Mouse (Mus musculus) MEL-GATA-1-ER (cell line): ENCODE measurements at regions not wholly inside any gene's neighbourhood (a gene's known extent, or its start where the extent isn't known, plus 50 kb on each side); places are given as distances from the start of the nearest gene placed in this dataset.
"Not testable (repeated sequence)": the region's sequence is repeated elsewhere in the genome, so short reads cannot be mapped to it uniquely, and the experiment has no call there.

ENCODE experiments used
- DNase-seq: peaks from one replicate; pipeline ENCODE4 v3.0.0-alpha.2; 2012; ENCODE audit warnings: low read depth; ENCODE audit errors: extremely low read depth

DNA sequence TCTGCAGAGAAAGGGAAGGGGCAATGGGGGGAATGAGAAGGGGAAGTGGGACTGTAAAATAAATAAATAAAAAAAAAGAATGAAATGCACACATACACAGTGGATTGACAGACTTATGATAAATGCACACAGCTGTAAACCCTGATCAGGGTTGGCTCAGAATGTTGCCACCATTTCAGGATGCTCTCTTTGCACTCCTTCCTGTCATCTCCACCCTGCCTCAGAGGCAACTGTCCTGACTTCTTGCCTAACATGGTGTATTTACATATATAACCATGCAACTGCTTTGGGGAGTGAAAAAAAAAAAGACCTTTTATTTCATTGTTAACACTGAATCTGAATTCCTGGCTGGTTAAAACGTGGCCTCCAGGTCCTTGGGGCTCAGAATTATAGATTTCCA, 149.4 kb downstream of the Kcnrg start:
- no peak for DNase-seq

- DNase-seq = no peak
Measured at GRCm38 (mm10) chr14:61757086-61757822, 150.0 kb downstream of the Kcnrg start.

DNA sequence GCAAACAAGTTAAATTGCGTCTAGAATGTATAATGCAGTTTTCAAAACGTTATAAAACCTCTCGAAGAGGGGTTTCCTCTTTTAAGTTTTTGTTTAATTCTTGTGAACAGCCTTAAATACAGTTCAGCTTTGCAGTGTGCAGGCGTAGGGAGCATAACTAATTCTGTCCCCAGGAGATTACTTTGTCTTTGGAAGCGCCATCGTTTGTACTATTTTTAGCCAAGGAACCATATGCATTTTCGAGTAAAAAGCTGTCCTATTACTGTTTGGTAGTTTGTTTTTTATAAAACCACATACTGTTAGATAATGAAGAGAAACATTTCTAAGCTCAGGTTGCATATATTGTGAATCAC, 150.5 kb downstream of the Kcnrg start:
- DNase-seq = no peak

- no peak for DNase-seq
Measured at GRCm38 (mm10) chr14:61758586-61758985, 151.3 kb downstream of the Kcnrg start.

- not testable (repeated sequence) for DNase-seq
Measured at GRCm38 (mm10) chr14:61760176-61760575, 152.9 kb downstream of the Kcnrg start.

DNA sequence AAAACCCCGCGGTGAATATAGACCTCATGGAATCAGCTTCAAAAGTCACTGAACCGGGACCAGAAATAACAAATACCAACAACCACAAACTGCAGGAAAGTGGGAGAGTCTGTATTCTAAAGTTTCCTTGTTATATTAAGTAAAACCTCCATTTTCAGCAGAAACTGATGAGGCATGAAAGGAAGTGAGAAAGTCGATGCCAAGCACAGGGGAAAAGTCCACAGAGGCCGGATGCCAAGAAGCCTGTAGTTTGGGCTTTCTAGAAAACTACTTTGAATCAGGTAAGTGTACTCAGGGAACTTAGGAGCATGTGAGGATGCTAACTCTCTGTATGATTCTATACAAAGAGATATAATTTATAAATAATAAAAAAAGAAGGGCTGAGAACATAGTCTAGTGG, 154.8 kb downstream of the Kcnrg start:
- DNase-seq = no peak

GRCm38 (mm10) chr14:61769881-61770280, 162.6 kb downstream of the Kcnrg start:
- DNase-seq = no peak

DNA sequence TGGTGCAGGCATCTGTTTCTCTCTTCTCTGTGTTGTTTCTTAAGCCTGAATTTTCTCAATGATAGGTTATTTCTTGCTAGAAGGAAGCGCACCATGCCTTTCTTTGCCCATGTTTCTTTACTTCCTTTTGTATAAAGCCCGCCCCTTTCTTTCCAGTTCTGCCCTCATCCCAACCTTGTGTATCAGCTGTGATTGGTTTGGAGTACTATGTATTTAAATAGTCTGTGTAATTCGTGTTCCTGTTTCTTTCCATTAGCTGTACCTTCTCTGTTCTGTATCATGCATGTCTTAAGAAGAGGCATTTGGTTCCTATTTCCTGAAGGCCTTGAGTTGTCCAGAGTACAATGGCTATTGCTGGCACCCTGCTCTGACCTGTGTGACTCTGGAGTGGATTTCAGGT, 166.9 kb downstream of the Kcnrg start:
- DNase-seq = no peak

- DNase-seq = no peak
Measured at GRCm38 (mm10) chr14:61778618-61779017, 171.4 kb downstream of the Kcnrg start.

GRCm38 (mm10) chr14:61783206-61783605, 175.9 kb downstream of the Kcnrg start:
- no peak for DNase-seq

GRCm38 (mm10) chr14:61784609-61785008, 177.4 kb downstream of the Kcnrg start:
- no peak for DNase-seq

DNA sequence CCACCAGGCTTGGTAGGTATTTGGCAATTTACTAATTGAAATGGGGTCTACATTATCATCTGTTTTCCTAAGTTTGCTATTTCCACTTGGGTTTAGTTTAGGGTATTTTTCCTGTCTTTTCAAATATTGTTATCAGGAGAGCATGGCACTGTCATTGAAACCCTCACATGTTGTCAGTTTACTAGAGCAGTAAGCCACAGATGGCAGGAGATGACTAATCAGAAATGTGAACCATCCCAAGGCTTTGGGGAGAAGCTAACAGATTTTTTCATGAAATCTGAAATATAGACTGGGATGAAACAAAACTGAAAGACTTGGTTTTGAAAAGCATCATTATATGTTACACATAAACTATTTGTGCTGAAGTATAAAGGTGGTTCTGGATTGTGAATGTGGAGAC, 178.8 kb downstream of the Kcnrg start:
- DNase-seq = no peak

DNA sequence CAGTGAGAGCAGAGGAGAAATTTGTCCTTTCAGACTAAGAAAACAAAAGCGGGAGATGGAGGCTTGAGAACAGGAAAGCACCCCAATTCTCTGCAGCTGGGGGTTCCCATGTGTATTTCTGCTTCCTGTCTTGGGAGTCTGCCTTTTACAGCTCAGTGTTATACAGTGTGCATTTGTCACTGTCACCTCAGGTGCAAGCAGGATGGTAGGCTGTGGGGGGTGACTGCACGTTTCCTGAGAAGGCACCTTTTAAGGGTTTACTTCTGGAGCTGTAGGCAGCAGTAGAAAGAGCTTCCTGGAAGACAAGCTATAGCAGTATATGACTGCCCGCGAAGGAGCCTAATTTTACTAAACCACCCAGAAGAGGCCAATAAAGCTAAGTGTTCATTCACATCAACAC, 180.5 kb downstream of the Kcnrg start:
- no peak for DNase-seq

DNA sequence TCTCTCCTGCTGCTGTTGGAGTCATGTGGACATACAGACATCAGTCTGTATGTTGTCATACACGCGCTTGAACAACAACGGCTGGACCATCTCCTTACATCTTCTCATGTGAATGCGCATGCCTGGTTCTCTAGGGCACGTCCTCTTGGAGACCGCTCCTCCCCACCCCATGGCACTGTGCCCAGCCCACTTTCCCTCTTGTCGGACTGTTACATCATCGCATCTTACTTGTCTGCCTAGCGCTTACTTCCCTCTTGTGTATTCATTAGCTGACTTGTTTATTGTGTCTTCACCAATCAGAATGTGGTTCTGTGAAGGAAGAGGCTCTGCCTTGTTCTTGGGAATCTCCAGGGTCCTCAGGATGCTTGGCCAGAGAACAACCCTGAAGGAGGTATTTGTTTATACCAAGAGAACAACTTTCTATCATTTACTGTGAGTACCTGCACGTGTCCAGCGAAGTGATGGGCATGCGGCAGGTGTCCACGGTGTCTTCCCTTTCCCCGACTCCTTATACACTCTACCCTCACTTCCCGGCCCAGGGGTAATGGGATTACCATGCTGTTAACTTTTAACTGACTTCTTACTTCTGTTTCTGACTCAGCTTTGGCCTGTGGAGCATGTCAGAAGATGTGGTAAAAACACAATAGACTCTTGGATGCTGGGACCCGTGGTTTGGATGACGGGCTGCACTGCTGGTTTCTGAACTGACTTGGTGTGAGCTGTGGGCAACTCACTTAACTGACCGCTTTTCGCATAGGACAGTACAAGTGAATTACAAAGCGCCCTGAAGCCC, 181.9 kb downstream of the Kcnrg start:
- no peak for DNase-seq

GRCm38 (mm10) chr14:61795976-61796645, 188.9 kb downstream of the Kcnrg start:
- no peak for DNase-seq

GRCm38 (mm10) chr14:61796671-61797070, 189.4 kb downstream of the Kcnrg start:
- no peak for DNase-seq

- DNase-seq = no peak
Measured at GRCm38 (mm10) chr14:61803421-61803925, 196.2 kb downstream of the Kcnrg start.

DNA sequence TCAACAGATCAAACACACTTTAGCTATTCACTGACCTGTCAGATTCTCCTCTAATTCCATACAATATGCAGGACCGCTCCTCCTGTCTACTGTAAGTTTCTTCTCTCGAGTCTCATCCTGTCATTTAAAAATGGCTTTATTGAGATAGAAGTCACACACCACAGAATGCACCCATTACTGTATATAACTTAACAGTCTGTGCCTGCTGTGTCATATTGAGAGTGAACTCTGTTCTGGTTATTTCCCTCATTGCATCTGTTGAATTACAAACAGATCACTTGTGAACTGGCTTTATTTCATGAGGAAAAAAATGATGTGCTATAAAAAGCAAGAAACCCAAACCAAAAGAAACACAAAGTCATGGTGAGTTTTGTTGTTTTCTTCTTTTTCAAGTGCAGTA, 198.2 kb downstream of the Kcnrg start:
- no peak for DNase-seq

GRCm38 (mm10) chr14:61808193-61808592, 200.9 kb downstream of the Kcnrg start:
- DNase-seq = no peak

DNA sequence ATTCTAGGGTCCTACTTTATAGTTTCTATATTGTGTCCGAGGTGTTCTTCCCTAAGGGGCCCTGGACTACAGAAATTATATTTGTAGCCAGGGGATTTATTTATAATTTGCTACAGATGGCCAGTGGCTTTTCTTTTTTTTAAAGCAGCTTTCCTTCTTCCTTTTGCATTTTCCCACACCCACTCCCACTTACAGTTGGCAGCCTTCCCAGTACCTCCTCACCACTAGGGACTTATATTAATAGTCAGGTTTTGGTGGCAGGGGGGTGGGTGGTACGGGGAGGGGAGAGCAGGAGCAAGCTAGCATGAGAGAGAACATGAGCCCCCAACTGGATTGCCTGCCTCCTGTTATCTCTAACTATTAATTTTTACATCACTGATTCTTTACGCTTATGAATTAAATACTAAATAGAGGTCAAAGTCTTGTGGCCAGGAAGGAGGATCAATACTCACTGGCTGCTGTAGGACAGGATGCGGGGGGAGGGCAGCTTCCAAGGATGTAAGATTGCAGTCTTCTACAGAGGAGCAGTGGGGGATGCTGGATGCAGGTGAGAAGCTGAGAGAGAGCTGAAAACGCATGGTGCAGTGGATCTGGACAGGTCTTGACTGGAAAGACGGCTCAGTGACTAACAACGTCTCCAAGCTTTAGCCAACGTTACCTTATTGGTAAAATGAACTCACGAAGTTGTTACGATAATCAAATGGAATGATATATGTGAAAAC, 202.6 kb downstream of the Kcnrg start:
- DNase-seq = no peak

- DNase-seq = no peak
Measured at GRCm38 (mm10) chr14:61810836-61811235, 203.6 kb downstream of the Kcnrg start.

GRCm38 (mm10) chr14:61817711-61818110, 210.5 kb downstream of the Kcnrg start:
- no peak for DNase-seq
